Mouse (Mus musculus) adrenal gland, adult (tissue): Measurements from ENCODE around the gene Il1rl2.

Experiments
- DNase-seq, 2 experiments: peaks; one replicate each; pipeline ENCODE4 v3.0.0; 2022 to 2023; ENCODE audit warnings: low spot score in 1 of 2; ENCODE audit not compliant: inconsistent age in 2 of 2

Gene Il1rl2

GRCm38 (mm10) chr1:40376745-40377144 is 52.3 kb downstream of the Il1rl2 start:
- no peak for DNase-seq

GRCm38 (mm10) chr1:40378794-40379193 is 54.4 kb downstream of the Il1rl2 start:
- DNase-seq = peak; percentile 27 to 83

GRCm38 (mm10) chr1:40380111-40380510 is 55.7 kb downstream of the Il1rl2 start:
- DNase-seq = peak; percentile 44 to 78

GRCm38 (mm10) chr1:40380990-40381389 is 56.6 kb downstream of the Il1rl2 start:
- no peak for DNase-seq

- no peak for DNase-seq
Observed at GRCm38 (mm10) chr1:40382841-40383240, 58.4 kb downstream of the Il1rl2 start.

- DNase-seq = no peak
Observed at GRCm38 (mm10) chr1:40384931-40385545, 60.6 kb downstream of the Il1rl2 start.

GRCm38 (mm10) chr1:40391374-40391773 is 67.0 kb downstream of the Il1rl2 start:
- no peak for DNase-seq

GRCm38 (mm10) chr1:40392535-40392934 is 68.1 kb downstream of the Il1rl2 start:
- DNase-seq = no peak

- no peak for DNase-seq
Observed at GRCm38 (mm10) chr1:40393214-40393613, 68.8 kb downstream of the Il1rl2 start.

GRCm38 (mm10) chr1:40399639-40400038 is 75.2 kb downstream of the Il1rl2 start:
- no peak for DNase-seq

- peak in 1 of 2 experiments; percentile 24 for DNase-seq
Observed at GRCm38 (mm10) chr1:40404682-40405081, 80.3 kb downstream of the Il1rl2 start.

- DNase-seq = no peak
Observed at GRCm38 (mm10) chr1:40409882-40410281, 85.5 kb downstream of the Il1rl2 start.

GRCm38 (mm10) chr1:40413039-40413438 is 88.6 kb downstream of the Il1rl2 start:
- DNase-seq = no peak

- DNase-seq = no peak
Observed at GRCm38 (mm10) chr1:40414276-40414675, 89.9 kb downstream of the Il1rl2 start.

- DNase-seq = no peak
Observed at GRCm38 (mm10) chr1:40414863-40415656, 90.7 kb downstream of the Il1rl2 start.

- DNase-seq = no peak
Observed at GRCm38 (mm10) chr1:40417034-40417433, 92.6 kb downstream of the Il1rl2 start.
